Mouse (Mus musculus): ENCODE measurements around the gene Gm13539.
"Not testable (repeated sequence)": the region's sequence is repeated elsewhere in the genome, so short reads cannot be mapped to it uniquely, and the experiment has no call there.

The Gm13539 gene

DNA sequence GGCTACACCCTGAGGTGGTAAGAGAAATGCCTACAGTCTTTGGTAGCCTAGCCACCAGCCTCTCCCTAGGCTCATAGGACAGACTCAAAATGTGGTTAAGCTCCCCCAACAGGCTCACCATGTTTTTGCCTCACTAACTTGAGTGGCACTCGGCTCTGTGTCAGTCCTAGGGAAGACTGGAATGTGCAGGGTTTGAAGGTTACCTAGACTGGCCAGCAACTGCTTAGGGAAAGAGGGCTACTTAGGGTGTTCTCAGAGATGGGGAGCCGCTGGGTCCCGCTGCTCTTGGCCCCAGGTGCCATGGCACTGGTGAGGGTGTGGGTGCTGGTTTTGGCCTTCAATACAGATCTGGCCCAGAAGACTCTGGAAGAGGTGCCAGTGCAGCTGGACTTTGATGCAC lies at the start of gene Gm13539:
TSS of gene Gm13539 (plus strand) at position 301 of the 400 bp plus-strand sequence.
- no peak for DNase-seq (ENCODE audit: low spot score)

DNA sequence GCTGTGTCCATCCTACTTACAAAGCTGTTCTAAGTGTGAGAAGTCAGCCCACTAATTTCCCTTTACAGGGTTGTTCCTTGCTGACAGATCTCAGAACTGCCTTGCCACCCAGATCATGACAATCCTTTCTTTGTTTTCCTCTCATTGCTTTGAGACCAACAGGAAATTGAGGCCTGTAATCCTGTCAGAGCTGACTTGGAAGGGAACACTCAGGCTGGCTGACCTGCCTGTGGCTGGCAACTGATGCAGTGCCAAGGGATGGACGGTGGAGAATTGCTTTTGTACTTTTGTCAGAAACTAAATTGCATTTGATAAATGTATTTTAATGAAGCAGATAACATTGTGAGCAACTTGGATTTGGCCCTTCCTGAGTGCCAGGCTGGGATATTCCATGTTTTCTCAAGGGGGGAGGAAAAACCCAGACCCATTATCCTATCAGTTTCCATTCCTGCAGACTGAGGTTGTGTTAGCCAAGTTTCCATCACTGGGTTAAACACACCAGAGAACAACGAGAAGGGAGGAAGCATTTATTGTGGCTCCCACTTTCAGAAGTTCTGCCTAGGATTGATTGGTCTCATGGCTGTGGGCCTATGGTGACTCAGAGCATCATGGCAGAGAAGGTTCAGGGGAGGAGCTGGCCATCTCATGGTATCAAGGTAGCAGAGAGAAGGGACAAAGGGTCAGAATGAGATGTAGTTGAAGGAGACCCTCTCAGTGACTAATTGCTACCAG lies 48.7 kb upstream of the Gm13539 start:
- no peak for DNase-seq (ENCODE audit: low spot score)

- not testable (repeated sequence) for DNase-seq (ENCODE audit: low spot score)
Observed at GRCm38 (mm10) chr2:25736709-25737108, 45.3 kb upstream of the Gm13539 start, which contains the start of gene Obp2b. Gene Obp2b, plus strand, starts transcription at chr2:25737009.

DNA sequence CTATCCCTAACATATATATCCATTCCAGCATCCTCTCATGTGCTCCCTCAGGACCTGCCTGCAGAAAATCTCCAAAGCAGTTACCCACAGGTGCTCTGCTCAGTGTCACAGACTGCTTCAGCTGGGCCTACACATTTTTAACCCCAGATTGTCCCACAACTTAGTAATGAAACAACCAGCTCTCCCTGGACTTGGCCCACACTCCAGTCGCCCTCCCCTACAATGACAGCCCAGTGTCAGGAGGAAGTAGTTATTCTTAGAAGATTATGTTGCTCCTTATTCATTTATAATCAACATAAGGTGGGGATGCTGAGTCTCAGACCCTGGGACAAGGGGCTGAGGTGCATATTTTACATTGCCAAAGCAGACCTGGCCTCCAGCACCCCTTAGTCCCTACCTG lies 40.4 kb upstream of the Gm13539 start:
- DNase-seq (ENCODE audit: low spot score): no peak

- no peak for DNase-seq (ENCODE audit: low spot score)
Observed at GRCm38 (mm10) chr2:25754201-25754600, 27.9 kb upstream of the Gm13539 start.

- no peak for DNase-seq (ENCODE audit: low spot score)
Observed at GRCm38 (mm10) chr2:25758064-25758625, 23.9 kb upstream of the Gm13539 start.

GRCm38 (mm10) chr2:25765269-25765668 lies 16.8 kb upstream of the Gm13539 start, which contains the start of gene Lcn3:
Gene Lcn3, plus strand, starts transcription at chr2:25765569.
- DNase-seq (ENCODE audit: low spot score): no peak

DNA sequence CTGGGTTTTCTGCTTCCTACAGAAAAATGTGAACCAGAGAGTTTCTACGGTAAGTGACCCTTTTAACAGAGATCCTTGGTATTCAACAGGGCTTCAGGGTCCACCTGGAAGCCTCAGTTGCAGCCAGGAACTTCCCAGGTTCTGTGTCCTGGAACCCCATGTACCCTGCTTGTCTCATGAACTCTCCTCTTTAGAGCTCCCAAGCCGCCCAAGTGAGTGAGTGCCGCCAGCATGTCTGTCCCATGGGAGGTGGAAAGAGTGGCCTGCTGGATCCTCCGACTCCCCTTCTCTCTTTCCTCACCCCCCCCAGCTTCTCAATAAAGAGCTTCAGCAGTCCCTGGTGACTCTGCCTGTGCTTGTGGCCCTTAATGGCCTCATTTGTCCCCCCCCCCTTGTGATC lies 14.3 kb upstream of the Gm13539 start:
- no peak for DNase-seq (ENCODE audit: low spot score)

- DNase-seq (ENCODE audit: low spot score): no peak
Observed at GRCm38 (mm10) chr2:25773507-25773906, 8.6 kb upstream of the Gm13539 start.

DNA sequence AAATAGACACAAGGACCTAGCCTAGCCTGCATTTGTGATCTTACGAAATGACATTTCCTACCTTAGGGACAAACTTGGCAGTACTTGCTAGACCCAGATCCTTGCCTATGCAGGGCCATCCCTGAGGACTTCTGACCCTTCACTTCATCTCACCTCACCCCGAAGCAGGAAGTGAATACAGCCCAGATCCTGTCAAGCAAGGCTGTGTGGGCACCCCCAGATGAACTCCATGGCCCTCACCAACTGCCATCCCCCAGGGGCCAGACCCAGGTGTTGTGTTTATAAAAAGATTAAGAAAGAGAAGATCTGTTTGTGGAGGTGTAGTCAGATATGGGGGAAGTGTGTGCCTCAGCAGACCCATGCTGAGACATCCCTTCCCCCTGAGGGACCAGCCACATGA lies 7.4 kb upstream of the Gm13539 start:
- no peak for DNase-seq (ENCODE audit: low spot score)

- no peak for DNase-seq (ENCODE audit: low spot score)
Observed at GRCm38 (mm10) chr2:25775991-25776390, 6.1 kb upstream of the Gm13539 start.

DNA sequence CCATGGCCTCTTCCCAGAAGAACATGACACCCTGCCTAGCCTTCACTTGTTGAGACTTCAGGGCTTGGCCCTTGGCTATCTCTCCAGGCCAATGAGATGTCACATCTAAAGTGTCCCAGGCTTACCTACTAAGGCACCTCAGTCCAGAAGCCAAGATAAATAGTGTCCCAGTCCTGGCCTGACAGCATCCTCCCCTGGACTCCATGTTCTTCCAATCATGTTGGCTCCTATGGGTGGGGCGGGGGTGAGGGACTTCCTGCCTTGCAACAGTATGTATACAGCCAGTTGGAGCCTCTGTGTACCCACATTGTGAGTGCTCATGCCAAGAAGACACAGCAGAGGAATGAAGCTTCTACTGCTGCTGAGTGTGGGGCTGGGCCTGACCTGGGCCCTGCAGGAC lies 5.3 kb upstream of the Gm13539 start, which contains the start of gene Lcn11:
TSS of gene Lcn11 (plus strand) at position 301 of the 400 bp plus-strand sequence.
- no peak for DNase-seq (ENCODE audit: low spot score)

- DNase-seq (ENCODE audit: low spot score): no peak
Observed at GRCm38 (mm10) chr2:25779076-25779475, 3.0 kb upstream of the Gm13539 start.

GRCm38 (mm10) chr2:25780921-25781320 lies 1.1 kb upstream of the Gm13539 start:
- DNase-seq (ENCODE audit: low spot score): no peak

GRCm38 (mm10) chr2:25785573-25786322 lies 3.7 kb downstream of the Gm13539 start:
- DNase-seq (ENCODE audit: low spot score): no peak

GRCm38 (mm10) chr2:25789092-25789491 lies 7.0 kb downstream of the Gm13539 start:
- DNase-seq (ENCODE audit: low spot score): no peak

GRCm38 (mm10) chr2:25797635-25798034 lies 15.6 kb downstream of the Gm13539 start:
- DNase-seq (ENCODE audit: low spot score): no peak

GRCm38 (mm10) chr2:25798065-25798464 lies 16.0 kb downstream of the Gm13539 start:
- DNase-seq (ENCODE audit: low spot score): no peak

- DNase-seq (ENCODE audit: low spot score): no peak
Observed at GRCm38 (mm10) chr2:25811711-25812110, 29.7 kb downstream of the Gm13539 start.

DNA sequence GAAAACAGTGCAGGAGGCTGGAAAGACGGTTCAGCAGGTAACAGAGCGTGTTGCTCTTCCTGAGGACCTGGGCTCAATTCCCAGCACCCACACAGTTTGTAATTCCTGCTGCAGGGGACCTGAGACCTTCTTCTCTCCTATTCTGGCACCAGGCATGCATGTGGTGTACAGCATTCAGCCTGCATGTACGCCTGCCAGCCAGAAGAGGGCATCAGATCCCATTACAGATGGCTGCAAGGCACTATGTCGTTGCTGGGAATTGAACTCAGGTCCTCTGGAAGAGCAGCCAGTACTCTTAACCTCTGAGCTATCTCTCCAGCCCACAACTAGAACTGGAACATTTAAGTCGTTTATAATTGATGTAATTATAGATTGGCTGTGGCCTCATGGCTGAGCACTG lies 31.3 kb downstream of the Gm13539 start:
- DNase-seq (ENCODE audit: low spot score): no peak

GRCm38 (mm10) chr2:25815748-25816147 lies 33.7 kb downstream of the Gm13539 start, which contains the start of gene Glt6d1:
Gene Glt6d1, minus strand, starts transcription at chr2:25815848.
- not testable (repeated sequence) for DNase-seq (ENCODE audit: low spot score)

- DNase-seq (ENCODE audit: low spot score): no peak
Observed at GRCm38 (mm10) chr2:25822806-25823205, 40.7 kb downstream of the Gm13539 start, which contains the start of gene Lcn9. Gene Lcn9, plus strand, starts transcription at chr2:25823153.

GRCm38 (mm10) chr2:25824751-25825150 lies 42.7 kb downstream of the Gm13539 start:
- DNase-seq (ENCODE audit: low spot score): no peak

All from T-cell, adult 2 months (primary cell).